Comparison of ENCODE assay signal across 23 mouse cellular contexts in genomic region chr17:74875740-74876139, GRCm38 (mm10).
DNase-seq lines count a peak whose midpoint lies in the region; ATAC-seq lines count a peak whose summit lies in the region.
"Had no signal": no experiment of that assay in that cellular context is flagged by ENCODE, and none has a peak within 500 bp of the region (broad histone marks: within the 10 kb centered on the region; RNA-seq: fewer than 3 reads in every experiment).

No protein-coding gene starts in this region.

- no peaks in the 10 kb centered on the region for H3K9me3 ChIP-seq in heart, embryonic 11.5 days (replicated peaks; ENCODE audit: control insufficient read depth, low read length)
- H3K9me3 ChIP-seq: forebrain, embryonic 10.5 days; G1E; limb, embryonic 15.5 days; lung, embryonic 15.5 days; midbrain, embryonic 13.5 days had no signal

- H3K9ac ChIP-seq in heart, embryonic 11.5 days (ENCODE audit: low read depth, low read length), result no peak overlapping the region
- H3K9ac ChIP-seq: hindbrain, embryonic 14.5 days; limb, embryonic 15.5 days; liver, embryonic 14.5 days; lung, embryonic 15.5 days; midbrain, embryonic 13.5 days had no signal

- no peak overlapping the region for H3K4me3 ChIP-seq in heart, embryonic 11.5 days (ENCODE audit: low read depth, low read length)
- H3K4me3 ChIP-seq: forebrain, embryonic 10.5 days; limb, embryonic 15.5 days; lung, embryonic 15.5 days; megakaryocyte, embryonic 14.5 days; midbrain, embryonic 13.5 days had no signal

- H3K4me1 ChIP-seq in heart, embryonic 11.5 days (ENCODE audit: control insufficient read depth, insufficient read depth, low read length), result peaks cover 20% of the 10 kb centered on the region
- H3K4me1 ChIP-seq: midbrain, embryonic 13.5 days had no signal

- peak; percentile 36 for DNase-seq in heart, adult 8-10 months (ENCODE audit: low spot score)
- peak; percentile 32 for DNase-seq in kidney, adult 9 months
- DNase-seq in kidney, adult 18-20 months, result no peak
- DNase-seq in testis, postnatal 10 days (ENCODE audit: low spot score), result peak; percentile 34
- DNase-seq in testis, postnatal 14 days (ENCODE audit: low spot score), result no peak
- peak; percentile 33 for DNase-seq in lung, postnatal 36 days
- no peak for DNase-seq in cerebellum, postnatal 10 days
- DNase-seq: B cell, adult 2 months; cerebellum, adult 11-12 months; cerebellum, postnatal 14 days; layer of hippocampus, adult 9-11 months had no signal

- 84% methylated on average over 5 of the region's 5 CpGs for WGBS in heart, embryonic 11.5 days (ENCODE audit: insufficient replicate concordance)

- ATAC-seq in heart, embryonic 11.5 days (replicated peaks; ENCODE audit: insufficient number of reproducible peaks, low FRiP score, low TSS enrichment), result no peak
- ATAC-seq: forebrain, embryonic 16.5 days; midbrain, embryonic 13.5 days; Patski had no signal

- H3K27ac ChIP-seq in heart, embryonic 11.5 days (ENCODE audit: low read depth, low read length), result no peak overlapping the region
- H3K27ac ChIP-seq: forebrain, embryonic 10.5 days; hindbrain, embryonic 14.5 days; liver, embryonic 14.5 days; lung, embryonic 15.5 days; midbrain, embryonic 13.5 days had no signal

- no peaks in the 10 kb centered on the region for H3K36me3 ChIP-seq in heart, embryonic 11.5 days (ENCODE audit: control insufficient read depth, insufficient read depth, low read length)
- H3K36me3 ChIP-seq: forebrain, embryonic 10.5 days; G1E; limb, embryonic 15.5 days; lung, embryonic 15.5 days; midbrain, embryonic 13.5 days had no signal

- H3K4me2 ChIP-seq in heart, embryonic 11.5 days, result no peak overlapping the region
- H3K4me2 ChIP-seq: hindbrain, embryonic 14.5 days; limb, embryonic 15.5 days; lung, embryonic 15.5 days; midbrain, embryonic 13.5 days had no signal

- no peaks in the 10 kb centered on the region for H3K27me3 ChIP-seq in heart, embryonic 11.5 days (ENCODE audit: control insufficient read depth, insufficient read depth, low read length)
- H3K27me3 ChIP-seq: CH12.LX; limb, embryonic 15.5 days; lung, embryonic 15.5 days; midbrain, embryonic 13.5 days; Patski had no signal

Comparison
In these comparisons a context has a peak if more than half of its experiments do, and no peak if none do; other contexts are left out.
1. DNase-seq: peak in heart, adult 8-10 months (single experiment), kidney, adult 9 months (single experiment), testis, postnatal 10 days (single experiment) and lung, postnatal 36 days (single experiment); none in kidney, adult 18-20 months (single experiment), testis, postnatal 14 days (single experiment) and cerebellum, postnatal 10 days (0 of 2).